Mouse (Mus musculus): Measurements from ENCODE around the gene Ush2a.

- TF ChIP-seq CTCF (IDR thresholded peaks at IDR 0.05) (no peak), POLR2A (IDR thresholded peaks at IDR 0.05; ENCODE audit: insufficient read depth, low read depth, low read length) (no peak)
Observed at GRCm38 (mm10) chr1:188313303-188313702, 51.5 kb downstream of the Ush2a start.
